Mouse (Mus musculus) E14TG2a.4 (cell line): ENCODE results near the gene Capza3.

Experiments used
- CTCF ChIP-seq: conservative IDR thresholded peaks from 2 replicates; pipeline ENCODE4 v1.5.1; 2014; ENCODE audit warnings: low read length
- NANOG ChIP-seq: IDR thresholded peaks from 2 replicates; pipeline ENCODE4 v1.6.1; 2014; ENCODE audit warnings: borderline replicate concordance, low read length, mixed read lengths
- POU5F1 ChIP-seq: IDR thresholded peaks from 2 replicates; pipeline ENCODE4 v1.6.1; 2014; ENCODE audit warnings: low read length, borderline replicate concordance

GRCm38 (mm10) chr6:140024404-140024803, 16.6 kb upstream of the Capza3 start:
- no peak for TF ChIP-seq CTCF
- TF ChIP-seq NANOG = no peak
- TF ChIP-seq POU5F1 = no peak
